Mouse (Mus musculus) liver (tissue): ENCODE data around the gene Rngtt.
"Not testable (repeated sequence)": the region's sequence is repeated elsewhere in the genome, so short reads cannot be mapped to it uniquely, and the experiment has no call there.

ENCODE experiments used
- DNase-seq: peaks from one replicate; pipeline ENCODE4 v3.0.0-alpha.2; 2020; ENCODE audit warnings: mixed read lengths

The Rngtt gene

GRCm38 (mm10) chr4:33309764-33310757 lies at the start of gene Rngtt:
TSS of gene Rngtt (plus strand) at chr4:33310311.
- peak; percentile 100 for DNase-seq

DNA sequence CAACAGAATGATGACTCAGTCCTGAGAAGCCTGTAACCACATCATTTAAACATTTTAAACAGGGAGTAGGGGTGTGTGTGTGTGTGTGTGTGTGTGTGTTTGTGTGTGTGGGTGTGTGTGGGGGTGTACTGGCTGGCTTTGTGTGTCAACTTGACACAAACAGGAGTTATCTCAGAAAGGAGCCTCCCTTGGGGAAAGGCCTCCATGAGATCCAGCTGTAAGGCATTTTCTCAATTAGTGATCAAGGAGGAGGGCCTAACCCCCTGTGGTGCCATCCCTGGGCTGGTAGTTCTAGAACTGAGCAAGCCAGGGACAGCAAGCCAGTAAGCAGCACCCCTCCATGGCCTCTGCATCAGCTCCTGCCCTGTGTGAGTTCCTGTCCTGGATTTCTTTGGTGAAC lies 49.8 kb upstream of the Rngtt start:
- DNase-seq = no peak

DNA sequence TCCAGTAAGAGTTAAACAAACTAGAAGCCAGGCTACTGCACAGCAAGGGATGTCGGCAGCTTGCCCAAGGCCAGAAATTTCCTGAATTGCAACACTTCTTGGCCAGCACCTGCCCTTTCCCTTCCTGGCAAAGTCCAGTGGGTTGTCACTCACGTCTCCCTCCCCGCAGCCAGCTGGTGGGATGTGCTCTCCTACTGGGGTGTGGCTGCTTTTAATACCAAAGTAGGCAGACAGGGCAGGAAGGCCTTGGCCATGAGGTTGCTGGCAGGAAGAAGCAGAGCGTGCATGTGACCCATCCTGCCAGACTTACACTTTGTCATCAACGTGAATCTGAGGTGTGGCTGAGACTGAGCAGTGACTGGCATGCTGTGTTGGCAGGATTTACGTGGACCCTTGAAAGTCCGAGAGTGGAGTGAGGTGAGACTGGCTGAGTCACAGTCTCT lies 48.8 kb upstream of the Rngtt start:
- DNase-seq = peak; percentile 55

DNA sequence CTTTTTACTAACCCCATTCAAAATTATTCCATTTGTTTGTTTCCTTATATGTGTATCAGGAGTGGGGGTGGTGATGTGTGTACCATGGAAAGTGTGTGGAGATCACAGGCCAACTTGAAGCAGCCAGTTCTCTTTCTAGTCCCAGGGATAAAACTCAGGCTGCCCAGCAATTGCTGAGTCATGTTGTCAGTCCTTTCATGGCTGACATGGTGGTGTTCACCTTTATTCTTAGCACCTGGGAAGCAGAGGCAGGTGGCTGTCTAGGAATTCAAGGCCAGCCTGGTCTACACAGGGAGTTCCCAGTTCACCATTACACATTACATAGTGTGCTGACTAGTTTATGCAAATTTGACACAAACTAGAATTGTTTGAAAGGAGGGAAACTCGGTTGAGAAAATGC lies 47.2 kb upstream of the Rngtt start:
- DNase-seq = no peak

DNA sequence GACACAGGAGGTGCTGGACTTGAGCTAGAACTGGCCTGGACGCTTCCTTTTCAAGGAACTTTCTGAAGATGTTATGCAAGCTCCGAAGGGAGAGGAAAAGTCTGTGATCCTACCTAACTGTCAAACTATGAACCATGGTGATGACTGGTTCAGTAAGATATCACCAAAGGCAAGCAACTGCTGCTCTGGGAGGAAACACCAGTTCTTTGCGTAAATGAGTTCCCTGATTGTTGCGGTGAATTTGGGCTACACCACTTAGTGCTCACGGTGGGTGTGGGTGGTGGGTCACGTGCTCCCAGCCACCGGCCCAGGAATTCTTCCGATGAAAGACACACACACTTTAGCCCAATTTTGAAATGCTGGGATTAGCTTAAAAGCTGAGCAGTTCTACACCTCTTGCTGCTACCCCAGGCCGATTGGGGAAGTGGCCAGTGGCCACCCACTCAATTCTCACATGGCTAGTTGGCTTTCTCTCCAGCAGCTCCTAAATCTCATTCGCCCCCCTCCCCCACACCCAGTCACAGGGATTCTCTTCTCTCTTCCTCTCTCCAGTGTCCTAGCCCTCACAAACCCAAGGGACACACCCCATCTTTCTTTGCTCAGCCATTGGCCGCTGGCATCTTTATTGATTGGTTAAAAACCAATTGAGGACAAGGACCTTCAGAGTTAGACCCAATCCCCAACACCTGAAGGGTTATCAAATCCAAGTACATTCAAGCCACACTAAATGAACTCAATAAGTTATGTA lies 45.0 kb upstream of the Rngtt start:
- no peak for DNase-seq

GRCm38 (mm10) chr4:33270386-33271314 lies 39.5 kb upstream of the Rngtt start:
- no peak for DNase-seq

- DNase-seq = no peak
Measured at GRCm38 (mm10) chr4:33273437-33273836, 36.7 kb upstream of the Rngtt start.

- no peak for DNase-seq
Measured at GRCm38 (mm10) chr4:33281891-33282685, 28.0 kb upstream of the Rngtt start.

DNA sequence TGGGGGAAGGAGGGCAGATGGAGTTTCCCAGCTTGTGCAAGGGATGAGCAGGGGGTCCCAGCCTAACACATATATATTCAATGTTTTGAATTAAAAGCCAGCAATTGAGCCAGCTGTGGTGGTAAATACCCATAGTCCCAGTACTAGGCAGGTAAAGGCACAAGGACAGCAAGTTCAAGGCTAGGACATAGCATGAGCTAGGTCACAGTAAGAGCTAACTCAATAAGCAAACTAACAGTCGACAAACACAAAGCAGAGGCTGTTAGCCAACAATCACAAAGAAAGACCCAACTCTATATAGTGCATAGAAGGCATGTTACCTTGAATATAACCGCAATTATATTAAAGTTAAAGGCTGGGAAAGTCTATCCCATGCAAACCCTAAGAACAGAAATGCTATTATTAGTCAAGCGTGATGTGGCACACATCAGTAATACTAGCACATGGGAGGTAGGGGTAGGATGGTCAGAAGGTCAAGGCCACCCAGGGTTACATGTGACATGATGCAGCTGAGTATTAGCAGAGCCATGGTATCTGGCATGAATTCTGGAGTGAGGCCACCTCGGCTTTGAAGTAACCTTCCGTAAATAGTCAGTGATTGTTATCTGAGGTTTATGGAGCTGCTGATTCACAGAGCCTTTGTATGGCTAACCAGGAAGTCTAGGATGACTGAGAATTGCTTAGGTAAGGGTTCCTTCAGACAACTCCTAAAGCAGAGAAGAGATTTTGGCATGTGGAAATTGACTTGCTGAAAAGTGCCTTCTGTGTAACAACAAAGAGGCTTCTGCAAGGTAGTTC lies 25.8 kb upstream of the Rngtt start:
- DNase-seq = no peak

DNA sequence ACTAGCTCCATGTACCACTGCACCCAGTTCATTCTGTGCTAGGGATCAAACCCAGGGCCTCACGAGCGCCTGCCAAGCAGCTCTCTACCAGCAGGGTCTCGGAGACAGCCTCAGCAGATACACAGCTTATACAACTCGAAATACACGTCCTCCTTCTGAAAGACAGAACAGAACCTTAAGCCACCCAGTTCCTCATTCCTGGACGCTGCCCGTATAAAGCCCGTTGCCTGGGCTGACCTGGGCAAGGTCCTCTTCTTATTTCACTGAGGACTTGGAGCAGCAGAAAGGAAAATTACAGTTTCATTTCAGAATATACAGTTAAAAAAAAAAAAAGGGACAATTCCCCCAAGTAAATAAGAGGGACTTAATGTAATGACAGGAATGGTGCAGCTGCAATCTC lies 24.7 kb upstream of the Rngtt start:
- DNase-seq = no peak

DNA sequence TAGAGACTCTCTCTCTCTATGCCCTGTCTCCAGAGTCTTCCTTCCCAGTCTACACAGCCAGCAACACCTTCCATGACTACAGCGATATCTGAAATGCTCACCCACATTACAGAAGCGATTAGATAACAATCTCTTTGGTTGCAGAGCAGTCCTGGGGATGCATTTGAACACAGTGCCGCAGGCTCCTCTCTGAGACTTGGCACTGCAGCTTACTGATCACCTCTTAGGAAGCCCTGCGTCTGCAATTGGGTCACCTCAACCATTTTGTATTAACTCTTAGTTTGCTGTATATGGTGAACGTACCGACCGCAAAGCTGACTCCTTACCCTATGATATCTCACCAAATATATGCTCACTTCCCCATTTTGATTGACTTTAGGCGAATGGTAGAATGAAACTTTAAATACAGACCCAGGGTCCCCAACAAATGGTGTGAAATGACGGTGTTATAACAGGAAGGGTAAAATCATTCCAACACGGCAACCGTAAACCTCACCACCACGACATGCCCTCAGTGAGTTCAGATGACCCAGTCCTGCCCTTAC lies 20.9 kb upstream of the Rngtt start:
- no peak for DNase-seq

DNA sequence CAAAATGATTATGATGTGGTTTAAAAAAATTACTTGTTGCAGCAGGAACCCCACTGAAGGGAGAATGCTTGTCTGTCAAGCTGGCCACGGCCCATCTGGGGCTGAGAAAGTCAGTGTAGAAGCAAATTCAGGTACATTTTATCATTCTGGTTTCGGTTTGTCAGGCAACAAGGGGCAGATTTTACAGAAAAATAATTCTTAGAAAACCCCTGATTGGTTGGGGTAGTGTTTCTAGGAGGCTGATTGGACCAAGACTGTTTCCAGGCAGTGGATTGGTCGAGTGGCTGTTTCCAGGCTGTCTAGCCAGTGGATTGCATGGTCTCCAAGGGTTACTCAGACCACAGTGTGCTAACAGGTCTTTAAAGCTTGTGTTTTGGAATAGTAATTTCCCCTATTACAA lies 20.1 kb upstream of the Rngtt start, which contains the start of gene Pnrc1:
Gene Pnrc1, minus strand, starts transcription at position 162 of the 400 bp plus-strand sequence.
- DNase-seq = no peak

DNA sequence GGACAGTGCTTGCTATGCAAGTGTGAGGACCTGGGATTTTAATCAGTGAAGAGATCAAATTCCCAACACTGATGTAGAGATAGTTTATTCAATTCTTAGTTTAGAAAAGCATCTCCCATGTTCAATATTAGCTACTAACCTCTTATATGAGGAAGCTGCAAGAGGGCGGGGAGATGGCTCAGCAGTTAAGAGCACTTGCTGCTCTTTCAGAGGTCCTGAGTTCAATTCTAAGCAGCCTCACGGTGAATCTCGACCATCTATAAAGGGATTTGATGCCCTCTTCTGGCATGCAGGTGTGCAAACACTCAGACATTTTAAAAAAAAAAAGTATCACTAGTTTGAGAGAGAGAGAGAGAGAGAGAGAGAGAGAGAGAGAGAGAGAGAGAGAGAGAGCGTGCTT lies 19.2 kb upstream of the Rngtt start:
- DNase-seq = no peak

DNA sequence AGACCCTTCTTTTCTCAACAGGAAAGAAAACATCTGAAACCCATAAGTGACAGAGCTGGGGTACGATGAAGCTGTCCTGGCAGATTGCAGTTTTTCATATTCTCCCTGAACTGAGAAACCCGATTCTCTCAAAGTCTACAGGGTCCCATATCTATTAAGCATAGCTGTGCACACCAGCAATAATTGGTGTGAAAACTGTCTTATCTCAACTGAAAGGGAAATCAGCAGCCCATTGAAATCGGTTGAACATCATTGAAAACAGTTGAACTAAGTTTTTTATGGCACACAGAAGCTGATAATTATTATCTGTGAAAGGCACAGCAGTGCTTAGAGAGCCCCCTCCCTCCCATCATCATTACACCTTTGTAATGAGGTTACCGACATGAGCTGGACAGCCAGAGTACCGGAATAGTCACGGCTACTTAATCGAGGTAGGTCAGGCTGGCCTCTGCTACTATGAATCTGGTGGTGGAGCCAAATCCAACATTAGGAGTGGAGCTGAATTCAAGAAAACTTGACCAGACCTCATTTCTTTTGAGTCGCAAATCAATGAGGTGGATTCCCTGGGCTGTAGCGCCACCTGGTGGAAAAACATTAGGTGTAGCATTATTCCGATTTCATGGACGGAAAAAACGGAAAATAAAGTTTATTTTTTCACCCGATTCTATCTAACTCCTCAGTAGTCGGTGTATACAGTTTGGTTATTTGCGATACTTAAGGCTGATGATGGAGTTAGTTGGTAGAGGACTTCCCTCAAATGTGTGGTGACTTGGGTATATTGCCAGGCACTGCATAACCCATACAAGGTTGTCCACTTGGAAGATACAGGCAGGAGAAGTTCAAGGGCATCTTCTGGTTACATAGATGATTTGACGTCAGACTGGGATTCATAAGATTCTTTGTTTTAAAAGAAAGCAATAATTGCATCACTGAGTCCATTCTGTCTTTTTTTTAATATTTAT lies 17.4 kb upstream of the Rngtt start:
- DNase-seq = peak; percentile 79

- not testable (repeated sequence) for DNase-seq
Measured at GRCm38 (mm10) chr4:33300891-33301665, 9.0 kb upstream of the Rngtt start.

DNA sequence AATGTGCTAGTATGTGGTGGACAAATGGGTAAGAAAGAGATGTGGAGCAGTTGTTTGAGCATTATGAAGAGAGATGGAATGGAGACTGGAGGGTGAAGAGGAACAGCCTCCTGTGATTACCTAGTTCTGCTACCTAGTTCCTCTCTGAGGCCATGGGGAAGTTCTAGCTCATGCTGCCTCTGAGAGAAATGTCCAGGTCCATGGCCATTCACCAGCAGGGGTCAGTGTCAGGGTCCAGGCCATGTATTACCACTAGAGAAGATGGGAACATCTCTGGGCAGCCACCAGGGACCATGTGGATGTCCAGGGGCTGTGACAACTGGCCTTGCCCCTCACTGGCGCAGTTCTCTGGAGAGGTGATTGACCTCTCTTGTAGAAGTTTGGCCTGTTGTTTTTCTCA lies 7.1 kb upstream of the Rngtt start:
- DNase-seq = no peak

GRCm38 (mm10) chr4:33307146-33307545 lies 3.0 kb upstream of the Rngtt start:
- no peak for DNase-seq

GRCm38 (mm10) chr4:33310840-33311437 lies 828 bp downstream of the Rngtt start:
- DNase-seq = no peak
